Mouse (Mus musculus) heart, adult 18-20 months (tissue): ENCODE data around the gene Ift74. TPM values are rescaled to one million over a fixed set of nuclear protein-coding genes. Genes with fewer than 3 reads are reported as not detected.
"Not testable (repeated sequence)": the region's sequence is repeated elsewhere in the genome, so short reads cannot be mapped to it uniquely, and the experiment has no call there.

Experiments used
- DNase-seq, 2 experiments: peaks; one replicate each; pipeline ENCODE4 v3.0.0; 2021 to 2022; ENCODE audit warnings: mixed read lengths in 1 of 2
- long read RNA-seq, 2 experiments: library from polyadenylated mRNA; stranded (forward); transcript quantifications; one replicate each; pipeline ENCODE4 v2.0.0; 2021
- total RNA-seq, 2 experiments: library from RNA; stranded (reverse); gene quantifications; 2 replicates each; pipeline ENCODE4 v1.2.3; 2021

Ift74 gene
- total RNA-seq, result 1 to 10 TPM; 3.2 to 4.5 TPM
- long read RNA-seq, experiment 1, partial matches to known transcripts, result 0 of 3 reads
- long read RNA-seq, experiment 1, other reads (novel, unspliced or antisense), result 0 of 3 reads
- long read RNA-seq, experiment 2, partial matches to known transcripts, result 0 of 2 reads
- long read RNA-seq, experiment 2, other reads (novel, unspliced or antisense), result 0 of 2 reads

- DNase-seq, result peak; percentile 95 to 96
Observed at GRCm38 (mm10) chr4:94613972-94614626, at the start of gene Ift74. Ift74 (plus strand) TSS chr4:94614491.

- no peak for DNase-seq
Observed at GRCm38 (mm10) chr4:94572677-94573076, 41.6 kb upstream of the Ift74 start.

- no peak for DNase-seq
Observed at GRCm38 (mm10) chr4:94591765-94592381, 22.4 kb upstream of the Ift74 start.

GRCm38 (mm10) chr4:94592709-94593108 lies 21.6 kb upstream of the Ift74 start:
- DNase-seq, result no peak

GRCm38 (mm10) chr4:94601395-94601794 lies 12.9 kb upstream of the Ift74 start:
- no peak for DNase-seq

GRCm38 (mm10) chr4:94602496-94603030 lies 11.7 kb upstream of the Ift74 start:
- no peak for DNase-seq

GRCm38 (mm10) chr4:94603031-94603629 lies 11.2 kb upstream of the Ift74 start, which contains the start of gene Plaa:
Plaa (minus strand) TSS chr4:94603244.
- DNase-seq, result peak; percentile 92 to 94

GRCm38 (mm10) chr4:94604452-94605019 lies 9.8 kb upstream of the Ift74 start:
- no peak for DNase-seq

GRCm38 (mm10) chr4:94605591-94605990 lies 8.7 kb upstream of the Ift74 start:
- no peak for DNase-seq

- no peak for DNase-seq
Observed at GRCm38 (mm10) chr4:94610339-94610738, 4.0 kb upstream of the Ift74 start.

- no peak for DNase-seq
Observed at GRCm38 (mm10) chr4:94614627-94615006, 326 bp downstream of the Ift74 start.

- DNase-seq, result no peak
Observed at GRCm38 (mm10) chr4:94620077-94620476, 5.8 kb downstream of the Ift74 start.

GRCm38 (mm10) chr4:94643141-94643540 lies 28.9 kb downstream of the Ift74 start:
- no peak for DNase-seq

- DNase-seq, result no peak
Observed at GRCm38 (mm10) chr4:94649920-94650319, 35.6 kb downstream of the Ift74 start, which contains the start of gene Lrrc19. Lrrc19 (minus strand) TSS chr4:94650144.

- DNase-seq, result not testable (repeated sequence)
Observed at GRCm38 (mm10) chr4:94650426-94651175, 36.3 kb downstream of the Ift74 start.

- peak; percentile 41 to 72 for DNase-seq
Observed at GRCm38 (mm10) chr4:94669718-94670117, 55.4 kb downstream of the Ift74 start.

- no peak for DNase-seq
Observed at GRCm38 (mm10) chr4:94680662-94681061, 66.4 kb downstream of the Ift74 start.

GRCm38 (mm10) chr4:94681181-94681580 lies 66.9 kb downstream of the Ift74 start:
- DNase-seq, result no peak

- DNase-seq, result no peak
Observed at GRCm38 (mm10) chr4:94682029-94682428, 67.7 kb downstream of the Ift74 start.

GRCm38 (mm10) chr4:94683305-94683704 lies 69.0 kb downstream of the Ift74 start:
- DNase-seq, result peak; percentile 10 to 61

- DNase-seq, result not testable (repeated sequence)
Observed at GRCm38 (mm10) chr4:94689804-94690203, 75.5 kb downstream of the Ift74 start.

- DNase-seq, result no peak
Observed at GRCm38 (mm10) chr4:94691078-94691477, 76.8 kb downstream of the Ift74 start.
